Mouse (Mus musculus): ENCODE measurements at regions not wholly inside any gene's neighbourhood (a gene's known extent, or its start where the extent isn't known, plus 50 kb on each side); places are given as distances from the start of the nearest gene placed in this dataset.

GRCm38 (mm10) chrX:110584584-110585234 is 229.4 kb upstream of the Pou3f4 start:
- Histone ChIP-seq H3K9ac (no peak overlapping the region), H3K27ac (no peak overlapping the region), H3K4me1 (no peaks in the 10 kb centered on the region), H3K9me3 (replicated peaks) (no peaks in the 10 kb centered on the region), H3K36me3 (ENCODE audit: poor library complexity, severe bottlenecking) (no peaks in the 10 kb centered on the region), H3K4me2 (no peak overlapping the region), H3K27me3 (no peaks in the 10 kb centered on the region), H3K4me3 (no peak overlapping the region)
- peak; percentile 94 for ATAC-seq
- 52% methylated on average over 8 of the region's 8 CpGs for WGBS
